Mouse (Mus musculus) v-Abl transformed pro-B cells (cell line): ENCODE measurements around the gene Zfp503.

Source experiments
- in situ Hi-C, 2 experiments: fragments of 400-800 bp; cut with MboI; formaldehyde crosslinking; loops; one replicate each; pipeline ENCODE4 v1.15.1; 2025; ENCODE audit not compliant: unreplicated experiment in 2 of 2

Zfp503 gene

GRCm38 (mm10) chr14:21989291-21989913 is at the start of gene Zfp503:
Gene Zfp503 (minus strand): TSS chr14:21989601.
- in situ Hi-C loops = no loop called here

- in situ Hi-C loops = no loop called here
These were observed 48.2 kb upstream of the Zfp503 start for GRCm38 (mm10) chr14:22037498-22038131.

GRCm38 (mm10) chr14:22036802-22037497 is 47.5 kb upstream of the Zfp503 start:
- in situ Hi-C loops = no loop called here

- in situ Hi-C loops = no loop called here
These were observed 46.9 kb upstream of the Zfp503 start for GRCm38 (mm10) chr14:22036338-22036737.

GRCm38 (mm10) chr14:22035900-22036299 is 46.5 kb upstream of the Zfp503 start:
- in situ Hi-C loops = no loop called here

- in situ Hi-C loops = no loop called here
These were observed 34.1 kb upstream of the Zfp503 start for GRCm38 (mm10) chr14:22023533-22023932.

- in situ Hi-C loops = no loop called here
These were observed 31.5 kb upstream of the Zfp503 start for GRCm38 (mm10) chr14:22020885-22021284.

- in situ Hi-C loops = no loop called here
These were observed 30.8 kb upstream of the Zfp503 start for GRCm38 (mm10) chr14:22019949-22020845.

- in situ Hi-C loops = no loop called here
These were observed 30.0 kb upstream of the Zfp503 start, which contains the start of gene Lrmda for GRCm38 (mm10) chr14:22019252-22019948. Gene Lrmda (plus strand): TSS chr14:22019712.

- in situ Hi-C loops = no loop called here
These were observed 27.6 kb upstream of the Zfp503 start for GRCm38 (mm10) chr14:22017011-22017410.

- in situ Hi-C loops = no loop called here
These were observed 25.4 kb upstream of the Zfp503 start for GRCm38 (mm10) chr14:22014781-22015180.

- in situ Hi-C loops = no loop called here
These were observed 24.9 kb upstream of the Zfp503 start for GRCm38 (mm10) chr14:22014315-22014714.

GRCm38 (mm10) chr14:22007006-22007405 is 17.6 kb upstream of the Zfp503 start:
- in situ Hi-C loops = no loop called here

- in situ Hi-C loops = no loop called here
These were observed 15.5 kb upstream of the Zfp503 start for GRCm38 (mm10) chr14:22004943-22005342.

- in situ Hi-C loops = no loop called here
These were observed 14.2 kb upstream of the Zfp503 start for GRCm38 (mm10) chr14:22003631-22004030.

- in situ Hi-C loops = no loop called here
These were observed 13.8 kb upstream of the Zfp503 start for GRCm38 (mm10) chr14:22003231-22003630.

- in situ Hi-C loops = no loop called here
These were observed 10.2 kb upstream of the Zfp503 start for GRCm38 (mm10) chr14:21999588-21999987.

GRCm38 (mm10) chr14:21995031-21995754 is 5.8 kb upstream of the Zfp503 start:
- in situ Hi-C loops = no loop called here
